Mouse (Mus musculus) lung, postnatal 0 days (tissue): ENCODE data around the gene Ccr4.

Source experiments
- CTCF ChIP-seq: IDR thresholded peaks from 2 replicates; pipeline ENCODE4 v1.5.1; 2016; ENCODE audit warnings: antibody characterized with exemption, mild to moderate bottlenecking
- EP300 ChIP-seq: IDR thresholded peaks from 2 replicates; pipeline ENCODE4 v1.6.1; 2016; ENCODE audit warnings: antibody characterized with exemption, mild to moderate bottlenecking, control low read depth

DNA sequence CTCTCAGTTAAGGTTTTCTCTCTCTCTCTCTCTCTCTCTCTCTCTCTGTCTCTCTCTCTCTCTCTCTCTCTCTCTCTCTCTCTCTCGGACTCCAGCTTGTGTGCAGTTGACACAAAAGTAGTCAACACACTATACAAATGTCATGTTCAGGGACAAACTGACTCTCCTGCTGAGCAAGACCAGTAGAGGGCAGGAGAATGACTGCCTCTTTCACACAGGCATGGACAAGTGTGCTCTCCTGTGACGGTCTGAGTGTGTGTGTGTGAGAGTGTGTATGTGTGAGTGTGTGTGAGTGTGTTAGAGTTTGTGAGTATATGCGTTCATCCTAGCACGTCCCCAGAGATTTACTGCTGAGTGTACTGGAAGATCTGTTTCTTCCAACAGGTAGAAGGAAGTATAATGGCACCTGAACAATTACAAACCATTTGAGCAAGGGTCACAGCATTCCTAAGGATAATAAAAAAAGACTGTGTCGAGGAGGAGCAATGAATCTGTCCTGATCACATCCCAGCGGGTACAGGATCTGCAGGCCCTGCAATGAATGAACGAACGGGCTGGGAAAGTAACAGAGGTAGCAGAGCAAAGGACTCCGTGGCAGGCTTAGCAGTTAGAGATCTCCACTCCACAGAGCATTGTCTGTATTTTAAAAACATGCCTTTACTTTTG lies 14.2 kb upstream of the Ccr4 start:
- TF ChIP-seq CTCF (peak; percentile 68), EP300 (no peak)
